Mouse (Mus musculus) hindbrain, embryonic 11.5 days (tissue): Measurements from ENCODE around the gene Olfr6. TPM values are rescaled to one million over a fixed set of nuclear protein-coding genes. Genes with fewer than 3 reads are reported as not detected.
"Not testable (repeated sequence)": the region's sequence is repeated elsewhere in the genome, so short reads cannot be mapped to it uniquely, and the experiment has no call there.

ENCODE experiments used
- ATAC-seq: fragments of 200-750 bp; cut with Nextera tagmentation; 2 replicates; pipeline ENCODE4 v1.8.0; 2017; ENCODE audit warnings: mild to moderate bottlenecking, moderate TSS enrichment, moderate library complexity; ENCODE audit not compliant: low FRiP score
- DNase-seq: peaks from one replicate; pipeline ENCODE4 v3.0.0-alpha.2; 2015; ENCODE audit warnings: low spot score
- H3K27ac ChIP-seq: fragments of 300-500 bp; sonication (generic); 2 replicates; pipeline ENCODE4 v1.5.1; 2014; ENCODE audit warnings: mild to moderate bottlenecking, low read depth, low read length
- H3K27me3 ChIP-seq: fragments of 300-500 bp; sonication (generic); 2 replicates; pipeline ENCODE4 v1.6.1; 2014; ENCODE audit warnings: mild to moderate bottlenecking, low read length, moderate library complexity, mixed read lengths; ENCODE audit not compliant: control insufficient read depth, insufficient read depth
- H3K36me3 ChIP-seq: fragments of 300-500 bp; sonication (generic); 2 replicates; pipeline ENCODE4 v1.6.1; 2014; ENCODE audit warnings: mild to moderate bottlenecking, low read length, moderate library complexity, mixed read lengths; ENCODE audit not compliant: control insufficient read depth, insufficient read depth
- H3K4me1 ChIP-seq: fragments of 300-500 bp; sonication (generic); replicated peaks from 2 replicates; pipeline ENCODE4 v1.6.1; 2014; ENCODE audit warnings: low read length, mixed read lengths; ENCODE audit not compliant: control insufficient read depth, insufficient read depth
- H3K4me2 ChIP-seq: fragments of 300-500 bp; sonication (generic); replicated peaks from 2 replicates; pipeline ENCODE4 v1.6.1; 2014; ENCODE audit warnings: mild to moderate bottlenecking, low read depth, low read length
- H3K4me3 ChIP-seq: fragments of 300-500 bp; sonication (generic); 2 replicates; pipeline ENCODE4 v1.5.1; 2014; ENCODE audit warnings: low read depth, low read length
- H3K9ac ChIP-seq: fragments of 300-500 bp; sonication (generic); 2 replicates; pipeline ENCODE4 v1.6.1; 2014; ENCODE audit warnings: low read depth, low read length
- H3K9me3 ChIP-seq: fragments of 300-500 bp; sonication (generic); 2 replicates; pipeline ENCODE4 v1.6.1; 2016; ENCODE audit warnings: low read length; ENCODE audit not compliant: control insufficient read depth
- WGBS: fragments of 180-500 bp; shearing (Covaris S2); extraction: QIAGEN DNeasy Blood & Tissue Kit; methylation state at CpG from one replicate; pipeline ENCODE4 v1.1.7; 2014; 5-methylcytosine and 5-hydroxymethylcytosine counted together
- polyA plus RNA-seq: library from polyadenylated mRNA; unstranded; fragments of >200 nt; fragmentation: Nextera tagmentation; extraction: Ambion mirVana; gene quantifications from 2 replicates; pipeline ENCODE4 v1.2.1, GENCODE M21; 2014

Olfr6 gene
- polyA plus RNA-seq, 1 experiment from 2014 or later, result not detected

DNA sequence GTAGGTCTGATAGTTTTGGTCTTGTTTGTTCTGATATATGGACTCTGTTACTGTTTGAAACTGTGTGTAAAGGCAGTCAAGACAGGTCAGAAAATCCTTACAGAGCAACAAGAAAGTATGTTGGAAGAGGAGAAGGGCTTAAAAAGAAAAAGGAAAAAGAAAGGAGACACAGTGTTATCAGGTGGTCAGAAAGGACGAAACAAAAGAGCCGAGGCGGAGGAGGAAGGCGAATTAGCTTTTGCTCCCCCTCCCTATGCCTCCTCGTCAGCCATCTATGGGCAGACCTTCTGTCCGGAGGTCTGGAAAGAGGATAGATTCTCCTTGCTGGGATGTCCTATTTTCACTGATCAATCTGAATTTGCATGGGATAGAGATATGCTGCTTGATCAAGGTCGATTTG is 42.8 kb downstream of the Olfr6 start:
- not testable (repeated sequence) for H3K36me3 ChIP-seq, H3K4me3 ChIP-seq, H3K9ac ChIP-seq, H3K4me1 ChIP-seq, H3K4me2 ChIP-seq, ATAC-seq, H3K27ac ChIP-seq, DNase-seq, H3K9me3 ChIP-seq, H3K27me3 ChIP-seq
- WGBS, result 93% methylated on average over 2 of the region's 7 CpGs

DNA sequence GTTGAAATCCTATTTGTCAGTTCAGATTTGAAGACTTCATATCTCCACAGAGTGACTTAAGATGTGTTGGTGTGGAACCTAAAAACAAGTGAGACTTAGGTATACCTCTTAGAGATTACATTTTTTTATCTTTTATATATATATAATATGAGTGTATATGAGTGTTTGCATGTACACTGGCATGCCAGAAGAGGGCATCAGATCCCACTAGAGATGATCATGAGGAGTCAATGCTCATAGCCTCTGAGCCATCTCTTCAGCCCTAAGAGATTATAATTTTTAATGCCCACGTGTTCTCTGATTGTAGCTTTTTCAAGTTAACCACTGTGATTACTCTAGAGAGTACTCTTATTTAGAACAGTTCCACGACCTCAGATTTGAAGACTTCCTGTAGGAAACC is 56.1 kb downstream of the Olfr6 start, which contains the start of gene Olfr1532-ps1:
TSS of gene Olfr1532-ps1 (plus strand) at position 326 of the 400 bp plus-strand sequence.
- DNase-seq (no peak), ATAC-seq (no peak)
- Histone ChIP-seq H3K4me2 (no peak within 1 kb of the TSS), H3K9ac (no peak within 1 kb of the TSS), H3K27ac (no peak within 1 kb of the TSS), H3K4me3 (no peak within 1 kb of the TSS), H3K4me1 (no peaks in the 10 kb centered on the region), H3K36me3 (no peaks in the 10 kb centered on the region), H3K27me3 (no peaks in the 10 kb centered on the region), H3K9me3 (no peaks in the 10 kb centered on the region)
- WGBS, result 66% methylated on average over 2 of the region's 2 CpGs

Other genes with a start within 250 kb of the Olfr6 start
- gene Olfr695, start 247.5 kb downstream of the Olfr6 start, polyA plus RNA-seq, result not detected in 2 replicates
- not detected in 2 replicates for gene Olfr697, start 221.5 kb downstream of the Olfr6 start, polyA plus RNA-seq
- not detected in 2 replicates for gene Olfr698, start 208.5 kb downstream of the Olfr6 start, polyA plus RNA-seq
- gene Olfr699, start 170.7 kb downstream of the Olfr6 start, polyA plus RNA-seq, result not detected in 2 replicates
- not detected in 2 replicates for gene Olfr700, start 155.1 kb downstream of the Olfr6 start, polyA plus RNA-seq
- not detected in 2 replicates for gene Olfr701, start 149.8 kb downstream of the Olfr6 start, polyA plus RNA-seq
- not detected in 2 replicates for gene Olfr702, start 130.0 kb downstream of the Olfr6 start, polyA plus RNA-seq
- not detected in 2 replicates for gene Olfr703, start 120.6 kb downstream of the Olfr6 start, polyA plus RNA-seq
- gene Olfr704, start 100.8 kb downstream of the Olfr6 start, polyA plus RNA-seq, result not detected in 2 replicates
- gene Olfr705, start 87.0 kb downstream of the Olfr6 start, polyA plus RNA-seq, result not detected in 2 replicates
- not detected in 2 replicates for gene Olfr706, start 75.8 kb downstream of the Olfr6 start, polyA plus RNA-seq
- gene Olfr707, start 62.7 kb downstream of the Olfr6 start, polyA plus RNA-seq, result not detected in 2 replicates
- not detected in 2 replicates for gene Olfr1532-ps1, start 55.9 kb downstream of the Olfr6 start, polyA plus RNA-seq
- not detected in 2 replicates for gene Olfr709-ps1, start 31.7 kb downstream of the Olfr6 start, polyA plus RNA-seq
- not detected in 2 replicates for gene Olfr710, start 15.6 kb downstream of the Olfr6 start, polyA plus RNA-seq
- gene Olfr711, start 11.5 kb upstream of the Olfr6 start, polyA plus RNA-seq, result not detected in 2 replicates
- gene Olfr2, start 42.1 kb upstream of the Olfr6 start, polyA plus RNA-seq, result not detected in 2 replicates
- gene Olfr713, start 67.2 kb upstream of the Olfr6 start, polyA plus RNA-seq, result not detected in 2 replicates
- gene Olfr714, start 107.0 kb upstream of the Olfr6 start, polyA plus RNA-seq, result not detected in 2 replicates
- gene Olfr17, start 129.3 kb upstream of the Olfr6 start, polyA plus RNA-seq, result not detected in 2 replicates
- gene Olfr715b, start 146.4 kb upstream of the Olfr6 start, polyA plus RNA-seq, result not detected in 2 replicates
- gene Olfr715, start 167.1 kb upstream of the Olfr6 start, polyA plus RNA-seq, result not detected in 2 replicates
- gene Olfr716, start 174.4 kb upstream of the Olfr6 start, polyA plus RNA-seq, result not detected in 2 replicates
- not detected in 2 replicates for gene Nlrp14, start 203.1 kb upstream of the Olfr6 start, polyA plus RNA-seq
- gene Rbmxl2, start 245.5 kb upstream of the Olfr6 start, polyA plus RNA-seq, result not detected in 2 replicates